In the genomic region with DNA sequence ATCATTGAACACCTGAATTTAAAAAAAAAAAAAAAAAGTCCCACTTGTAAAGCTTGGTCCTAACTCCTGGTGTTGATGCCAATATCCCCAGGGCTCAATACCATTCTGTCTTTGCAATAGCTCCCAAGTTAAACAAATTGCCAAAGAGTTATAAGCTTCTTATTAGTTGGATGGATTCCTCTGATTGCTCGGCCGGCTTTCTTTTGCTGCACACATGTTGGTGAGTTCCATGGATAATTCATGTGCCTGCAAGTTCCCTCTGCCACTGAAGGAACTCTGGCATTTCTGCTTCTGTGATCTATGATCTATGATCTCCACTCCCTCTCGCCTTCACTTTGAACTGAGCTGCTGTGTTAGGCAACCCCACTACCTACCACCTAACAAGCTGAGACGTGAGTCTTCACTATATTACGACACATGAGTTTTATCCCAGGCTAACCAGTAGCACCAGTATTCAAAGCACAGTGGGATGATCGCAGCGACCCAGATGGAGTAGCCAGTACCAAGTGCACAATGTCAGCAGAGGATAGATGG, we compare ENCODE assay signal across 23 mouse cellular contexts.
"Had no signal": no experiment of that assay in that cellular context is flagged by ENCODE, and none has a peak within 500 bp of the region (broad histone marks: within the 10 kb centered on the region; RNA-seq: fewer than 3 reads in every experiment).

No protein-coding gene starts in this region.

- H3K27me3 ChIP-seq: limb, embryonic 13.5 days; megakaryocyte, embryonic 14.5 days; neural tube, embryonic 12.5 days; neural tube, embryonic 15.5 days had no signal

- H3K27ac ChIP-seq: limb, embryonic 13.5 days; liver, embryonic 14.5 days; midbrain, embryonic 10.5 days; neural tube, embryonic 12.5 days; neural tube, embryonic 15.5 days had no signal

- DNase-seq: kidney, adult 18-20 months; kidney, adult 9 months; kidney, postnatal 14 days; kidney, postnatal 4 days; left cerebral cortex, postnatal 4 days; liver, postnatal 0 days; lung, embryonic 14.5 days; lung, postnatal 36 days; midbrain, embryonic 14.5 days; right cerebral cortex, adult 18-20 months; right cerebral cortex, postnatal 14 days; right cerebral cortex, postnatal 4 days; thymus, adult 18-20 months; thymus, postnatal 36 days had no signal

- H3K4me1 ChIP-seq: limb, embryonic 13.5 days; megakaryocyte, embryonic 14.5 days; midbrain, embryonic 10.5 days; neural tube, embryonic 12.5 days; neural tube, embryonic 15.5 days had no signal

- H3K36me3 ChIP-seq: limb, embryonic 13.5 days; midbrain, embryonic 10.5 days; neural tube, embryonic 12.5 days; neural tube, embryonic 15.5 days had no signal

- H3K9ac ChIP-seq: limb, embryonic 13.5 days; liver, embryonic 14.5 days; liver, postnatal 0 days; lung, embryonic 14.5 days; neural tube, embryonic 12.5 days; neural tube, embryonic 15.5 days had no signal

- H3K4me3 ChIP-seq: limb, embryonic 13.5 days; megakaryocyte, embryonic 14.5 days; midbrain, embryonic 10.5 days; neural tube, embryonic 12.5 days; neural tube, embryonic 15.5 days had no signal

- ATAC-seq: intestine, embryonic 16.5 days; liver, postnatal 0 days; lung, postnatal 0 days had no signal

- H3K9me3 ChIP-seq: limb, embryonic 13.5 days; megakaryocyte, embryonic 14.5 days; midbrain, embryonic 10.5 days; neural tube, embryonic 12.5 days; neural tube, embryonic 15.5 days had no signal

- H3K4me2 ChIP-seq: limb, embryonic 13.5 days; liver, embryonic 11.5 days; lung, embryonic 14.5 days; neural tube, embryonic 12.5 days; neural tube, embryonic 15.5 days had no signal
